Mouse (Mus musculus) ES-Bruce4 (cell line): ENCODE measurements around the gene Bcr. TPM values are rescaled to one million over a fixed set of nuclear protein-coding genes. Genes with fewer than 3 reads are reported as not detected.

Experiments used
- H3K27ac ChIP-seq: 2 replicates; pipeline ENCODE4 v1.5.1; 2012; ENCODE audit warnings: low read length, inconsistent platforms; ENCODE audit not compliant: insufficient read depth
- H3K27me3 ChIP-seq: 2 replicates; pipeline ENCODE4 v1.6.1; 2012; ENCODE audit warnings: mild to moderate bottlenecking, low read length, inconsistent platforms; ENCODE audit not compliant: control insufficient read depth, poor library complexity, insufficient read depth, severe bottlenecking
- H3K36me3 ChIP-seq: 2 replicates; pipeline ENCODE4 v1.6.1; 2012; ENCODE audit warnings: inconsistent platforms, mild to moderate bottlenecking, low read length, moderate library complexity; ENCODE audit not compliant: control insufficient read depth, poor library complexity, insufficient read depth, severe bottlenecking
- H3K4me1 ChIP-seq: one replicate; pipeline ENCODE4 v1.8.1; 2011; ENCODE audit warnings: low read length; ENCODE audit not compliant: control insufficient read depth, insufficient read depth
- H3K4me3 ChIP-seq: 2 replicates; pipeline ENCODE4 v1.5.1; 2011; ENCODE audit warnings: low read depth, mild to moderate bottlenecking, low read length
- H3K9ac ChIP-seq: 2 replicates; pipeline ENCODE4 v1.6.1; 2012; ENCODE audit warnings: low read depth, mild to moderate bottlenecking, inconsistent platforms; ENCODE audit not compliant: poor library complexity, severe bottlenecking
- H3K9me3 ChIP-seq: replicated peaks from 2 replicates; pipeline ENCODE4 v1.6.1; 2012; ENCODE audit warnings: mild to moderate bottlenecking, low read length, inconsistent platforms; ENCODE audit not compliant: control insufficient read depth, poor library complexity, insufficient read depth, severe bottlenecking
- CTCF ChIP-seq: IDR thresholded peaks from one replicate; pipeline ENCODE4 v1.8.1; 2011; ENCODE audit warnings: low read depth, low read length
- EP300 ChIP-seq: IDR thresholded peaks from 2 replicates; pipeline ENCODE4 v1.6.1; 2011; ENCODE audit warnings: low read depth, low read length; ENCODE audit not compliant: insufficient read depth
- POLR2A ChIP-seq: IDR thresholded peaks from one replicate; pipeline ENCODE4 v1.8.1; 2011; ENCODE audit warnings: low read length; ENCODE audit not compliant: insufficient read depth
- polyA plus RNA-seq: library from polyadenylated mRNA; stranded (reverse); fragments of >200 nt; gene quantifications from 2 replicates; pipeline ENCODE4 v1.2.4, GENCODE M21; 2011; ENCODE audit warnings: low read depth; ENCODE audit not compliant: missing spikeins, insufficient read depth, insufficient read length

Gene Bcr
- polyA plus RNA-seq, 1 experiment: 22.9 TPM

- Histone ChIP-seq H3K27me3 (no peaks in the 10 kb centered on the region), H3K36me3 (no peaks in the 10 kb centered on the region), H3K9ac (no peak overlapping the region), H3K27ac (no peak overlapping the region), H3K9me3 (no peaks in the 10 kb centered on the region), H3K4me3 (no peak overlapping the region), H3K4me1 (no peaks in the 10 kb centered on the region)
- no peak for TF ChIP-seq CTCF
- no peak for TF ChIP-seq POLR2A
- TF ChIP-seq EP300: no peak
These were observed 15.3 kb downstream of the Bcr start for GRCm38 (mm10) chr10:75075665-75076064.

DNA sequence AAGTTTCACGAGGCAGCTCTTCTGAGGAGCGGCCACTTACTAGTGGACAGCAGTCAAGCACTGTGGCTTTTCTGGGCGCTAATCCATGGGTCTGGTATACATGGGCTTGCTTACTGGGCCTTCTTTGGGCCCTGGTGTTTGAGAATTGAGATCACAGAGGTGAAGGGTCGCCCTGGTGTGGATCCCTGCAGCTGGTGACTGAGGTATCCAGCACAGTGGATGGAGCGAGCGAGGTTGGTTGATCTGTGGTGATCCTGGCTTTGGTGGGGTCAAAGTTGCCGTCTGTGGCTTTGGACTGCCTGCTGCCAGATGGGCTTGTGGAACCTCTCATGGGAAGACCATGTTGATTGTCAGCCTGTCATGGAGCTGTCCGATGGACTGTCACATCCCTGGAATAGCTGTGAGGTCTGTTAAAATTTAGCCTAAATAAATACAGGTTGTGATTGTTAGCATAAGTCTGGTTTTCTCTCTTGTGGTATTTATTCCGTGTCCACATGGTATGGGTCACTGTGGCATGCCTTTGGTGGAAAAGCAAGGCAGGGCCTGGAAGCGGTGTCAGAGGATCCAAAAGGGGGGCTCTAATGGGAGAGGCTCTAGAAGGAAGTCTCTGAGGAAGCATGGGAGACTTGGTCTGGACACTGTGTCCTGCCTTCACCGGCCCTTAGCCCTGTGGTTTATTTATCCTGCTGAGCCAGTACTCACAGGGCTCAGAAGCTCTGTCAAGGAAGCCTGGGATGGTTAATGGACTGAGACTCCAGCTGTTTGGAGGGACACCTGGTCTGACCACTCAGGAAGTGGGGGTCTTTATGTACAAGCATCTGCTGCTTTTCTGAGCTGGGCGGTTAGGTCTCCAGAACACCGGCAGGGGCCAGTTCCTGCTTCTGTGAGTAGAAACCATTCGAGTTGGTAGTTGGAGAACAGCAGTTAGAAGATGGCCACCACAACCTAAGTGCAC is 18.1 kb downstream of the Bcr start:
- no peaks in the 10 kb centered on the region for H3K36me3 ChIP-seq
- no peaks in the 10 kb centered on the region for H3K9me3 ChIP-seq
- H3K4me3 ChIP-seq: no peak overlapping the region

GRCm38 (mm10) chr10:75085330-75085729 is 24.9 kb downstream of the Bcr start:
- Histone ChIP-seq H3K27ac (no peak overlapping the region), H3K9ac (no peak overlapping the region)
- TF ChIP-seq EP300 (no peak), CTCF (no peak), POLR2A (no peak)

More for the DNA sequence above, 18.1 kb downstream of the Bcr start:
- Histone ChIP-seq H3K27me3 (no peaks in the 10 kb centered on the region), H3K27ac (no peak overlapping the region), H3K4me1 (no peaks in the 10 kb centered on the region), H3K9ac (no peak overlapping the region)
- TF ChIP-seq EP300: no peak
- no peak for TF ChIP-seq CTCF
- no peak for TF ChIP-seq POLR2A

GRCm38 (mm10) chr10:75088471-75088870 is 28.1 kb downstream of the Bcr start:
- H3K36me3 ChIP-seq: no peaks in the 10 kb centered on the region
- no peak overlapping the region for H3K4me3 ChIP-seq
- H3K9me3 ChIP-seq: no peaks in the 10 kb centered on the region
- no peaks in the 10 kb centered on the region for H3K4me1 ChIP-seq
- TF ChIP-seq POLR2A (no peak), EP300 (no peak), CTCF (no peak)
- H3K27me3 ChIP-seq: no peaks in the 10 kb centered on the region
- no peak overlapping the region for H3K27ac ChIP-seq
- no peak overlapping the region for H3K9ac ChIP-seq

More at GRCm38 (mm10) chr10:75085330-75085729, 24.9 kb downstream of the Bcr start:
- Histone ChIP-seq H3K4me1 (no peaks in the 10 kb centered on the region), H3K27me3 (no peaks in the 10 kb centered on the region), H3K9me3 (no peaks in the 10 kb centered on the region), H3K36me3 (no peaks in the 10 kb centered on the region), H3K4me3 (no peak overlapping the region)

DNA sequence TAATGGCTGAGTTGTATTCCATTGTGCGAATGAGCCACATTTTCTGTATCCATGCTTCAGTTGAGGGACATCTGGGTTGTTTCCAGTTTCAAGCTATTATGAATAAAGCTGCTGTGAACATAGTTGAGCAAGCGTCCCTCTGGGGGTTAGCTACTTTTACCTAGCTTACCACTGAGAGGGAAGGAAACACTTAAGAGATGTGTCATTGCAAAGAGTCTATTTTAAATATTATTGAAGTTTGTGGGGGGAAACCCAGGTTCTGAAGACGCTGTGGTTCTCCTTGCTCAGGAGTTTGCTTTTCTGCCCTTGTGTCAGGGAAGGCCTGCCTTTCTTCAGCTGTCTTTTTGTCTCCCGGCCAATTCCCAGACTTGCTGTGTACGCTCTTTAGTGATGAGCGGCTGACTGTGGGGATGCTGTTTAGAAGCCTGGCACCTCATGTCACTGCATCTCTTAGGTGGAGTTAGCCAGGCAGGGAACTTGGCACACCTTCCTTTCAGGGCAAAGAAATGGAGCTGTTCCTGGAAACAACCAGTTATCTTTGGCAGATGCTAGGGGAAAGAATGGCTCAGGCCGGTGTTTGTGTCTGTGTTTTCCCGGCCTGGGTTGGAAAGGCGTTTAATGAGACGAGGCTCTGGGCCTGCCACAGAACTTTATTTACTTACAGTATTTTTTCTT is 31.2 kb downstream of the Bcr start:
- Histone ChIP-seq H3K27ac (no peak overlapping the region), H3K4me1 (no peaks in the 10 kb centered on the region), H3K36me3 (no peaks in the 10 kb centered on the region), H3K9ac (no peak overlapping the region), H3K27me3 (no peaks in the 10 kb centered on the region), H3K4me3 (no peak overlapping the region), H3K9me3 (no peaks in the 10 kb centered on the region)
- no peak for TF ChIP-seq CTCF
- no peak for TF ChIP-seq EP300
- no peak for TF ChIP-seq POLR2A
